11 mouse cellular contexts compared by ENCODE assay signal in genomic region chr19:29203337-29203736, GRCm38 (mm10). TPM values are rescaled to one million over a fixed set of nuclear protein-coding genes. Genes with fewer than 3 reads are reported as not detected.
DNase-seq lines count a peak whose midpoint lies in the region; ATAC-seq and TF ChIP-seq lines count a peak whose summit lies in the region.
"Had no signal": no experiment of that assay in that cellular context is flagged by ENCODE, and none has a peak within 500 bp of the region (broad histone marks: within the 10 kb centered on the region; RNA-seq: fewer than 3 reads in every experiment).

No protein-coding gene starts in this region.

- 0 out of 2 replicates have a peak, but pooled peaks have one; percentile 7 for TF ChIP-seq CTCF in lung, adult 2 months (IDR thresholded peaks at IDR 0.05; ENCODE audit: insufficient read depth, low read length)

- peak; percentile 10 for DNase-seq in embryo, embryonic 10 days (ENCODE audit: low spot score)
- no peak for DNase-seq in embryo, embryonic 9.5 days (ENCODE audit: extremely low spot score)
- no peak for DNase-seq in lung, adult 2 months
- DNase-seq in lung, postnatal 25 days (ENCODE audit: low spot score): no peak
- no peak for DNase-seq in adrenal gland, postnatal 25 days
- DNase-seq: cerebellum, adult 11 months had no signal

- no peaks in the 10 kb centered on the region for H3K36me3 ChIP-seq in forebrain, embryonic 16.5 days (ENCODE audit: control insufficient read depth, insufficient read depth)
- H3K36me3 ChIP-seq: limb, embryonic 13.5 days; midbrain, embryonic 13.5 days had no signal

- H3K9me3 ChIP-seq in forebrain, embryonic 16.5 days (ENCODE audit: control insufficient read depth, low read length): no peaks in the 10 kb centered on the region
- H3K9me3 ChIP-seq: limb, embryonic 13.5 days had no signal

- no peaks in the 10 kb centered on the region for H3K4me1 ChIP-seq in lung, adult 2 months (ENCODE audit: control insufficient read depth, insufficient read depth, low read length)
- no peaks in the 10 kb centered on the region for H3K4me1 ChIP-seq in forebrain, embryonic 16.5 days (replicated peaks; ENCODE audit: control insufficient read depth, insufficient read depth, low read length)
- H3K4me1 ChIP-seq: limb, embryonic 13.5 days; midbrain, embryonic 13.5 days had no signal

- no peak overlapping the region for H3K27ac ChIP-seq in forebrain, embryonic 16.5 days (ENCODE audit: low read length)
- H3K27ac ChIP-seq: limb, embryonic 13.5 days; midbrain, embryonic 13.5 days had no signal

- H3K4me3 ChIP-seq in lung, adult 2 months (replicated peaks; ENCODE audit: extremely low read depth, low read depth, low read length): no peak overlapping the region
- H3K4me3 ChIP-seq in forebrain, embryonic 16.5 days (replicated peaks; ENCODE audit: low read length): no peak overlapping the region
- H3K4me3 ChIP-seq: limb, embryonic 13.5 days; midbrain, embryonic 13.5 days had no signal

- WGBS in lung, adult 2 months: 54% methylated on average over 2 of the region's 2 CpGs
- WGBS in forebrain, embryonic 16.5 days: 76% methylated on average over 2 of the region's 2 CpGs

- no peak for TF ChIP-seq POLR2A in lung, adult 2 months (IDR thresholded peaks at IDR 0.05; ENCODE audit: borderline replicate concordance, extremely low read depth, low read depth, low read length)

- H3K4me2 ChIP-seq in forebrain, embryonic 16.5 days (ENCODE audit: low read length): no peak overlapping the region
- H3K4me2 ChIP-seq: limb, embryonic 13.5 days; midbrain, embryonic 13.5 days had no signal

- no peak overlapping the region for H3K9ac ChIP-seq in forebrain, embryonic 16.5 days (replicated peaks; ENCODE audit: low read depth, low read length)
- H3K9ac ChIP-seq: limb, embryonic 13.5 days; midbrain, embryonic 13.5 days had no signal

- peak; percentile 69 for ATAC-seq in common myeloid progenitor, adult 5-6 weeks (replicated peaks; ENCODE audit: low read depth, poor library complexity, severe bottlenecking)
- ATAC-seq in megakaryocyte-erythroid progenitor cell, adult 5-6 weeks (replicated peaks; ENCODE audit: low FRiP score, low TSS enrichment, poor library complexity, severe bottlenecking): peak; percentile 87
- no peak for ATAC-seq in forebrain, embryonic 16.5 days
- ATAC-seq: midbrain, embryonic 13.5 days had no signal

- no peaks in the 10 kb centered on the region for H3K27me3 ChIP-seq in forebrain, embryonic 16.5 days (replicated peaks; ENCODE audit: control insufficient read depth, insufficient read depth, low read length)
- H3K27me3 ChIP-seq: limb, embryonic 13.5 days; midbrain, embryonic 13.5 days had no signal

RNA-seq across cellular contexts. Expression of gene Jak2, which starts 48.3 kb away (rescaled TPM):
- 7.3 and 8.9 TPM in 2 replicates for polyA plus RNA-seq in lung, adult 2 months (2012; rRNA removed)
- total RNA-seq in common myeloid progenitor, adult 5-6 weeks (2017): 65.1 and 70.8 TPM in 2 replicates
- total RNA-seq in megakaryocyte-erythroid progenitor cell, adult 5-6 weeks (2014; fragmentation: Nextera tagmentation): 45.8 and 57.1 TPM in 2 replicates
- 82.8 and 85.8 TPM in 2 replicates for total RNA-seq in megakaryocyte-erythroid progenitor cell, adult 5-6 weeks (2017)
- 23.7 and 26.5 TPM in 2 replicates for total RNA-seq in adrenal gland, postnatal 25 days (2021)
- polyA plus RNA-seq in forebrain, embryonic 16.5 days (2015; fragmentation: Nextera tagmentation; extraction: Ambion mirVana): 18.2 and 19.9 TPM in 2 replicates
